Mouse (Mus musculus) forebrain, embryonic 16.5 days (tissue): Measurements from ENCODE around the gene Zim1. TPM values are rescaled to one million over a fixed set of nuclear protein-coding genes. Genes with fewer than 3 reads are reported as not detected.

Source experiments
- ATAC-seq: fragments of 200-750 bp; cut with Nextera tagmentation; 2 replicates; pipeline ENCODE4 v1.8.0; 2017; ENCODE audit warnings: mild to moderate bottlenecking, moderate library complexity
- H3K27ac ChIP-seq: fragments of 300-500 bp; sonication (generic); 2 replicates; pipeline ENCODE4 v1.5.1; 2014; ENCODE audit warnings: low read length, control low read depth
- H3K27me3 ChIP-seq: fragments of 300-500 bp; sonication (generic); replicated peaks from 2 replicates; pipeline ENCODE4 v1.6.1; 2014; ENCODE audit warnings: low read length; ENCODE audit not compliant: control insufficient read depth, insufficient read depth
- H3K36me3 ChIP-seq: fragments of 300-500 bp; sonication (generic); 2 replicates; pipeline ENCODE4 v1.6.1; 2014; ENCODE audit not compliant: control insufficient read depth, insufficient read depth
- H3K4me1 ChIP-seq: fragments of 300-500 bp; sonication (generic); replicated peaks from 2 replicates; pipeline ENCODE4 v1.6.1; 2014; ENCODE audit warnings: low read length; ENCODE audit not compliant: control insufficient read depth, insufficient read depth
- H3K4me2 ChIP-seq: fragments of 300-500 bp; sonication (generic); 2 replicates; pipeline ENCODE4 v1.6.1; 2014; ENCODE audit warnings: mild to moderate bottlenecking, low read length, control low read depth
- H3K4me3 ChIP-seq: fragments of 300-500 bp; sonication (generic); replicated peaks from 2 replicates; pipeline ENCODE4 v1.5.1; 2014; ENCODE audit warnings: mild to moderate bottlenecking, low read length, control low read depth
- H3K9ac ChIP-seq: fragments of 300-500 bp; sonication (generic); replicated peaks from 2 replicates; pipeline ENCODE4 v1.6.1; 2014; ENCODE audit warnings: low read depth, low read length, control low read depth
- H3K9me3 ChIP-seq: fragments of 300-500 bp; sonication (generic); 2 replicates; pipeline ENCODE4 v1.6.1; 2016; ENCODE audit warnings: low read length; ENCODE audit not compliant: control insufficient read depth
- WGBS: fragments of 180-500 bp; shearing (Covaris S2); extraction: QIAGEN DNeasy Blood & Tissue Kit; methylation state at CpG from one replicate; pipeline ENCODE4 v1.1.7; 2014; 5-methylcytosine and 5-hydroxymethylcytosine counted together
- polyA plus RNA-seq: library from polyadenylated mRNA; unstranded; fragments of >200 nt; fragmentation: Nextera tagmentation; extraction: Ambion mirVana; gene quantifications from 2 replicates; pipeline ENCODE4 v1.2.1, GENCODE M21; 2015

Gene Zim1
- polyA plus RNA-seq, 1 experiment from 2014 or later, result 4.1 TPM

DNA sequence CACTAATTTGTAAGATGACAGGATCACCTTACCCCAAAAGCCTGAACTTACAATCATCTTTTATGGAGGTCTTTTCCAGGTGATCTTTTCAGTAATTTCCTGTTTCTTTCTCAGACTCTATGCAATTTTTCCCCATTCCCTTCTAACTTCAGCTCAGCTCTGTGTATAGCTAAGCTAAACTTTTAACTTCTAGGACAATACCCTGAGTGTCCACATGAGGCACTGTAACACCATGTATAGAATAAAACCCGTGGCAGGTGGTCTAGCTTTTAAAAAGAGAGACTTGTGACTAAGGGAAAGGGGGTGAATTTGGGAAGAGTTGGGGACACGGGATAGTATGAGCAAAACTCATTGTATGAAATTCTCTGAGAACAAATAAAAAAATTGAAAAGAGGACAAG is 36.6 kb downstream of the Zim1 start:
- no peak overlapping the region for H3K27ac ChIP-seq
- H3K27me3 ChIP-seq, result no peaks in the 10 kb centered on the region
- no peaks in the 10 kb centered on the region for H3K4me1 ChIP-seq
- H3K36me3 ChIP-seq, result no peaks in the 10 kb centered on the region
- no peaks in the 10 kb centered on the region for H3K9me3 ChIP-seq
- 13% methylated on average over 2 of the region's 2 CpGs for WGBS
- no peak overlapping the region for H3K4me2 ChIP-seq
- H3K9ac ChIP-seq, result no peak overlapping the region
- H3K4me3 ChIP-seq, result no peak overlapping the region
- no peak for ATAC-seq

DNA sequence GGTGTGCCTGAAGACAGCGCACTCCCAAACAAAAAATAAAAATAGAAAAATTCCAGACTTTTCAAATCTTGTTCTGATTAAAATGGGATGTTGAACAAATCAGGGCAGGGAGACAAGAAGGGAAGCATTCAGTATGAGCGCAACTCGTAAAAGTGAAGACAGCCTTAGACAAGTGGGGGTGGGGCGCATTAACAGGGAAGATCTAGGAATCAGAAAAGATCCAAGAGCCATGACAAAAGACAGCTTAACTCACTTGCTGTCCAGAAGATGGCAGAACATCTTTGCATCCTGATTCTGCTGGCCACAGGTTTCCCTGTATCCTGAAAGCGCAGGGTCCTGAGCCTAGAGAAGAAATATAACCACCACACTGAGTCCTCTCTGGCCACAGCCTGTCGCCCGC is 37.6 kb downstream of the Zim1 start:
- no peak overlapping the region for H3K4me2 ChIP-seq
- H3K4me3 ChIP-seq, result no peak overlapping the region
- no peaks in the 10 kb centered on the region for H3K4me1 ChIP-seq
- H3K27ac ChIP-seq, result no peak overlapping the region
- H3K27me3 ChIP-seq, result no peaks in the 10 kb centered on the region
- WGBS, result 88% methylated on average over 7 of the region's 7 CpGs
- no peaks in the 10 kb centered on the region for H3K9me3 ChIP-seq
- no peak for ATAC-seq
- no peaks in the 10 kb centered on the region for H3K36me3 ChIP-seq
- H3K9ac ChIP-seq, result no peak overlapping the region

DNA sequence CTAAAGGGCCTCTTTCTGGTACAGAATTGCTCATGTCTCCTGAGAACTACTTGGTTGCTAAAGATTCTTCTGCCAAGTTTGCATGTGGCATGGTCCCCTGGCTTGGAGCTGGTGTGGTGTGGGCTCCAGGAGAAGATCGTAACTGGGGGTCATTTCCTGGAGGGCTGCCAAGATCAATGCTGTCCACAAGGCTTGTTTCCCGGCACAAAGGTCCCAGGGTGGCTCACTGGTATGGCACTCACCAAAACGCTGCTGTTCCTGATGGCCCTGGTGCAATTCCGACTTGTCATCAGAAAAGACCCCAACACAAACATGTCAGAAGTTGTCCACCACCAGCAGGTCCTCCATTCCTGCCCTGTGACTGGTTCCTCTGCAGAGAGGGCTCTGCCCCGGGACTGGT is 44.1 kb downstream of the Zim1 start:
- 84% methylated on average over 5 of the region's 5 CpGs for WGBS
- no peak for ATAC-seq
- H3K9ac ChIP-seq, result no peak overlapping the region
- no peaks in the 10 kb centered on the region for H3K4me1 ChIP-seq
- no peak overlapping the region for H3K27ac ChIP-seq
- H3K4me3 ChIP-seq, result no peak overlapping the region
- H3K4me2 ChIP-seq, result no peak overlapping the region
- H3K9me3 ChIP-seq, result no peaks in the 10 kb centered on the region
- no peaks in the 10 kb centered on the region for H3K36me3 ChIP-seq
- no peaks in the 10 kb centered on the region for H3K27me3 ChIP-seq

- Histone ChIP-seq H3K9me3 (no peaks in the 10 kb centered on the region), H3K4me3 (no peak overlapping the region), H3K4me1 (no peaks in the 10 kb centered on the region), H3K36me3 (no peaks in the 10 kb centered on the region), H3K9ac (no peak overlapping the region), H3K4me2 (no peak overlapping the region), H3K27ac (no peak overlapping the region), H3K27me3 (no peaks in the 10 kb centered on the region)
- WGBS, result 81% methylated on average over 7 of the region's 7 CpGs
- no peak for ATAC-seq
These were observed 45.0 kb downstream of the Zim1 start for GRCm38 (mm10) chr7:6651221-6651620.

DNA sequence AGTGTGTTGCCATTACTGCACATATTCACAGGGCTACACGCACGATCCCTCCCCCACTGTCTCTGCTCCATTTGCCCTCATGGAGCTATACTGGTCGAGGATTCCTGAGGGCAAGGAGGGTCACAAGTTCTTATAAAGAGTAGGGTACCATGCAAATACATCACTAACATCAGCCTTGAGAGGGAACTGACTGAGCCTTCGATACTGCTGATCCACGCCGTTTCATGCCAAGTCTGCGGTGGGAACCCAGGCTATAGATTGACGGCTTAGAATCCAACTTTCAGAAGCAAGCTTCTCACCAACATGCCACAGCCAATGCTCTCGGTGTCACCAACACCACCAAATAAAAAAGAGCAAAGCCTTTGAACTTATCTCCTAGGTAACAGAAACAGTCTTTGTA is 45.7 kb downstream of the Zim1 start:
- H3K4me3 ChIP-seq, result no peak overlapping the region
- no peaks in the 10 kb centered on the region for H3K27me3 ChIP-seq
- H3K9me3 ChIP-seq, result no peaks in the 10 kb centered on the region
- no peaks in the 10 kb centered on the region for H3K36me3 ChIP-seq
- H3K27ac ChIP-seq, result no peak overlapping the region
- no peaks in the 10 kb centered on the region for H3K4me1 ChIP-seq
- H3K9ac ChIP-seq, result no peak overlapping the region
- WGBS, result 93% methylated on average over 9 of the region's 9 CpGs
- no peak for ATAC-seq
- H3K4me2 ChIP-seq, result no peak overlapping the region

DNA sequence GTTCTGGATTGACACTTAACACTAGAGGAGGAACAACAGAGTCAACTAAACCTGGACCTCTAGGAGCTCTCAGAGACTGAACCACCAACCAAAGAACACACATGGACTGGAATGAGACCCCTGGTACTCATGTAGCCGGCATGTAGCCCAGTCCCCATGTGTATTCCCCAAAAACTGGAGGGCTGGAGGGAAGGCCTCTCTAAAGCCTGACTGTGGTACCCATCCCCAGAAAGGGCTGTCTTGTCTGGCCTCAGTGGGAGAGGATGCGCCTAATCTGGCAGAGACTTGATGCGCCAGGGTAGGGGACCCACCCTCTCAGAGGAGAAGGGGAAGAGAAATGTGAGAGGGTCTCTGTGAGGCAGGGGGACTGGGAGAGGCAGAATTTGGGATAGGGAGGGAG is 50.4 kb downstream of the Zim1 start:
- ATAC-seq, result no peak
- WGBS, result 88% methylated on average over 2 of the region's 3 CpGs
- Histone ChIP-seq H3K4me2 (no peak overlapping the region), H3K4me1 (no peaks in the 10 kb centered on the region), H3K36me3 (no peaks in the 10 kb centered on the region), H3K27ac (no peak overlapping the region), H3K4me3 (no peak overlapping the region), H3K9me3 (no peaks in the 10 kb centered on the region), H3K27me3 (no peaks in the 10 kb centered on the region), H3K9ac (no peak overlapping the region)

GRCm38 (mm10) chr7:6638076-6638475 is 58.2 kb downstream of the Zim1 start:
- no peak overlapping the region for H3K4me2 ChIP-seq
- no peak overlapping the region for H3K27ac ChIP-seq
- no peaks in the 10 kb centered on the region for H3K4me1 ChIP-seq
- H3K4me3 ChIP-seq, result no peak overlapping the region
- 91% methylated on average over 4 of the region's 4 CpGs for WGBS
- no peak for ATAC-seq
- no peaks in the 10 kb centered on the region for H3K27me3 ChIP-seq
- H3K36me3 ChIP-seq, result no peaks in the 10 kb centered on the region
- no peak overlapping the region for H3K9ac ChIP-seq
- no peaks in the 10 kb centered on the region; the same call in 1 of the 2 replicates for H3K9me3 ChIP-seq

GRCm38 (mm10) chr7:6636741-6637140 is 59.5 kb downstream of the Zim1 start:
- no peak overlapping the region for H3K27ac ChIP-seq
- ATAC-seq, result no peak
- H3K4me2 ChIP-seq, result no peak overlapping the region
- H3K9ac ChIP-seq, result no peak overlapping the region
- 92% methylated on average over 4 of the region's 4 CpGs for WGBS
- no peaks in the 10 kb centered on the region for H3K36me3 ChIP-seq
- H3K27me3 ChIP-seq, result no peaks in the 10 kb centered on the region
- H3K4me1 ChIP-seq, result no peaks in the 10 kb centered on the region
- H3K4me3 ChIP-seq, result no peak overlapping the region
- no peaks in the 10 kb centered on the region; the same call in 1 of the 2 replicates for H3K9me3 ChIP-seq

DNA sequence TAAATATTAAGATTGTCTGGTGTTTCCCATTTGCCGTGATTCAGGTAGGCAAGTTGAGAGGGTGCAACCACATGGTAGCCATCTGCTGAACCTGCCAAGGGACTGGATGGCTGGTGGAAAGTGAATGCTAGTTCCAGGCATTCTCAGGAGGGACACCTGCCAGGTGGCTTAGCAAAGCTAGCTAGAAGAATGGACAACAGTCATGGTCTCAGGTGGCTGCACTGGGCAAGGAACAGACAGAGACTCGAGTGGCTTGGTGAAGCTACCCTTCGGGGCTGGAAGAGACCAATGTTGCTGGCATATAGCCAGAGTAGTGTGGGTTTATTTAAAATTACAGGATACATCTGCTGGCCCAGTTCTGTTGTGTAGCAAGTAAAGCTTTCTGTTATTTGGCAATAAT is 60.4 kb downstream of the Zim1 start:
- Histone ChIP-seq H3K27ac (no peak overlapping the region), H3K4me2 (no peak overlapping the region), H3K9me3 (no peaks in the 10 kb centered on the region; the same call in 1 of the 2 replicates), H3K4me3 (no peak overlapping the region), H3K4me1 (no peaks in the 10 kb centered on the region), H3K9ac (no peak overlapping the region), H3K27me3 (no peaks in the 10 kb centered on the region), H3K36me3 (no peaks in the 10 kb centered on the region)
- no peak for ATAC-seq
- 79% methylated on average over 3 of the region's 3 CpGs for WGBS
